Comparison of ENCODE assay signal across 11 mouse cellular contexts in the genomic region with DNA sequence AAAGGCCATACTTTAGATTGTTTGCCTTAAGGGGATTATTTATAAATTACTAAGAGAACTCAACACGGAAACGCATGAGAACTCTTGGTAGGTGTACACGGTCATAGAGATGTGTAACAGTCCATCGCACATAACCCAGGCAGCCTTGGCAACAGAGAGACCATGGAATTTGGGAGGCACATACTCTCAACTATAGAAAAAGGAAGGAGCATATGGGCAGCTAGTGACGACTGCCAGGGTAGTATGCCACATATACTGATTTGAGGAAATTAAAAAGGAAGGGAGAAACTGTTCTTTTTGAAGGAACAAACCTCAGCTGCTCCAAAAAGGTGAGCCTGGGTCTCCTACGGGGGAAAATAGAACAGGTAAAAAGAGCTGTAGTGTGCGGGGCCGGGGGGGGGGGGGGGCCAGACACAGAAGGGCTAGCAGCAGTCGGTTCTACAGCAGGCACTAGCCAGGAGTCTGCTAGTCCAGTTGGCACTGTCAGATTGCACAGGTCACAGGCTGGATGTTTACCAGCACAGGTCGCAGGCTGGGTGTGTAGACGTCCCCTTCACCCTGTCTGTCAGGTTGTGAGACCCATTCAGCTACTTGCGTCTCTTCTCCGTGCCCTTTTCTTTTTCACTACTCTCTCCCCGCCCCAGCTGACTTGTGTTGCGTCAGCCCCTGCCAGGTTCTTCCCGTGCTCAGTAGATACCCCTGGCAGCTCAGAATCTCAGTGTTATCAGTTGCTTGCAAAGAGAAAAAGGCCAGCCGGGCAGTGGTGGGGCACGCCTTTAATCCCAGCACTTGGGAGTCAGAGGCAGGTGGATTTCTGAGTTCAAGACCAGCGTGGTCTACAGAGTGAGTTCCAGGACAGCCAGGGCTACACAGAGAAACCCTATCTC. TPM values are rescaled to one million over a fixed set of nuclear protein-coding genes. Genes with fewer than 3 reads are reported as not detected.
DNase-seq lines count a peak whose midpoint lies in the region; ATAC-seq and TF ChIP-seq lines count a peak whose summit lies in the region.
"Had no signal": no experiment of that assay in that cellular context is flagged by ENCODE, and none has a peak within 500 bp of the region (broad histone marks: within the 10 kb centered on the region; RNA-seq: fewer than 3 reads in every experiment).

No protein-coding gene starts in this region.

- H3K4me2 ChIP-seq in forebrain, embryonic 13.5 days, result no peak overlapping the region
- no peak overlapping the region for H3K4me2 ChIP-seq in forebrain, embryonic 11.5 days (ENCODE audit: low read depth, low read length, severe bottlenecking)
- no peak overlapping the region for H3K4me2 ChIP-seq in kidney, postnatal 0 days (ENCODE audit: low read length)
- H3K4me2 ChIP-seq in forebrain, embryonic 16.5 days (ENCODE audit: low read length), result no peak overlapping the region
- H3K4me2 ChIP-seq: hindbrain, embryonic 14.5 days had no signal

- no peak for TF ChIP-seq CTCF in kidney, postnatal 0 days (IDR thresholded peaks at IDR 0.05; ENCODE audit: low read depth)

- no peaks in the 10 kb centered on the region for H3K27me3 ChIP-seq in forebrain, embryonic 13.5 days
- no peaks in the 10 kb centered on the region for H3K27me3 ChIP-seq in forebrain, embryonic 11.5 days (ENCODE audit: control insufficient read depth, insufficient read depth, low read length)
- no peaks in the 10 kb centered on the region for H3K27me3 ChIP-seq in kidney, postnatal 0 days (ENCODE audit: insufficient read depth, low read length)
- no peaks in the 10 kb centered on the region for H3K27me3 ChIP-seq in forebrain, embryonic 16.5 days (replicated peaks; ENCODE audit: control insufficient read depth, insufficient read depth, low read length)

- 64% methylated on average over 19 of the region's 19 CpGs for WGBS in forebrain, embryonic 13.5 days
- WGBS in forebrain, embryonic 11.5 days, result 68% methylated on average over 19 of the region's 19 CpGs
- 64% methylated on average over 18 of the region's 19 CpGs for WGBS in kidney, postnatal 0 days
- WGBS in forebrain, embryonic 16.5 days, result 51% methylated on average over 19 of the region's 19 CpGs

- peaks cover 4% of the 10 kb centered on the region for H3K36me3 ChIP-seq in forebrain, embryonic 13.5 days (ENCODE audit: poor library complexity, severe bottlenecking)
- H3K36me3 ChIP-seq in forebrain, embryonic 11.5 days (ENCODE audit: control insufficient read depth, insufficient read depth, low read length), result no peaks in the 10 kb centered on the region
- H3K36me3 ChIP-seq in kidney, postnatal 0 days (ENCODE audit: insufficient read depth, low read length), result no peaks in the 10 kb centered on the region
- H3K36me3 ChIP-seq in forebrain, embryonic 16.5 days (ENCODE audit: control insufficient read depth, insufficient read depth), result no peaks in the 10 kb centered on the region

- ATAC-seq in forebrain, embryonic 13.5 days, result 0 out of 2 replicates have a peak, but pooled peaks have one; percentile 22
- ATAC-seq in forebrain, embryonic 11.5 days (replicated peaks; ENCODE audit: low FRiP score), result no peak
- no peak for ATAC-seq in kidney, postnatal 0 days (replicated peaks; ENCODE audit: low FRiP score, low read depth)
- peak; percentile 27; the same call in 1 of the 2 replicates for ATAC-seq in forebrain, embryonic 16.5 days
- peak; percentile 48 for ATAC-seq in megakaryocyte, adult 5-6 weeks (ENCODE audit: poor library complexity, severe bottlenecking)

- no peak for DNase-seq in forebrain, embryonic 11.5 days (ENCODE audit: low spot score)
- no peak for DNase-seq in kidney, postnatal 0 days (ENCODE audit: low spot score)
- DNase-seq in kidney, adult 9 months, result no peak
- DNase-seq in adrenal gland, postnatal 36 days, result no peak
- DNase-seq in embryo, embryonic 10.5 days (ENCODE audit: low spot score), result no peak
- DNase-seq: lung, adult 18-20 months; retina, postnatal 1 day had no signal

- H3K27ac ChIP-seq in forebrain, embryonic 13.5 days, result no peak overlapping the region
- no peak overlapping the region for H3K27ac ChIP-seq in forebrain, embryonic 11.5 days (ENCODE audit: low read depth, low read length)
- peak overlapping the region; percentile 42; the same call in 1 of the 2 replicates for H3K27ac ChIP-seq in kidney, postnatal 0 days
- no peak overlapping the region for H3K27ac ChIP-seq in forebrain, embryonic 16.5 days (ENCODE audit: low read length)
- H3K27ac ChIP-seq: hindbrain, embryonic 14.5 days had no signal

- no peaks in the 10 kb centered on the region for H3K9me3 ChIP-seq in forebrain, embryonic 13.5 days (replicated peaks)
- H3K9me3 ChIP-seq in forebrain, embryonic 11.5 days (ENCODE audit: control insufficient read depth, low read length), result no peaks in the 10 kb centered on the region
- H3K9me3 ChIP-seq in kidney, postnatal 0 days (replicated peaks; ENCODE audit: low read length), result no peaks in the 10 kb centered on the region
- H3K9me3 ChIP-seq in forebrain, embryonic 16.5 days (ENCODE audit: control insufficient read depth, low read length), result no peaks in the 10 kb centered on the region

- H3K4me3 ChIP-seq in forebrain, embryonic 13.5 days, result no peak overlapping the region
- H3K4me3 ChIP-seq in forebrain, embryonic 11.5 days (ENCODE audit: low read depth, low read length), result no peak overlapping the region
- H3K4me3 ChIP-seq in kidney, postnatal 0 days (replicated peaks; ENCODE audit: low read depth, low read length), result no peak overlapping the region
- no peak overlapping the region for H3K4me3 ChIP-seq in forebrain, embryonic 16.5 days (replicated peaks; ENCODE audit: low read length)

- H3K9ac ChIP-seq in forebrain, embryonic 13.5 days, result no peak overlapping the region
- no peak overlapping the region for H3K9ac ChIP-seq in forebrain, embryonic 11.5 days (ENCODE audit: low read length)
- H3K9ac ChIP-seq in kidney, postnatal 0 days (ENCODE audit: low read depth, low read length), result no peak overlapping the region
- H3K9ac ChIP-seq in forebrain, embryonic 16.5 days (replicated peaks; ENCODE audit: low read depth, low read length), result no peak overlapping the region

- peaks cover 75% of the 10 kb centered on the region for H3K4me1 ChIP-seq in forebrain, embryonic 13.5 days
- peaks cover 16% of the 10 kb centered on the region for H3K4me1 ChIP-seq in forebrain, embryonic 11.5 days (replicated peaks; ENCODE audit: control insufficient read depth, insufficient read depth, low read length)
- peaks cover 51% of the 10 kb centered on the region for H3K4me1 ChIP-seq in kidney, postnatal 0 days (replicated peaks; ENCODE audit: insufficient read depth, low read length)
- H3K4me1 ChIP-seq in forebrain, embryonic 16.5 days (replicated peaks; ENCODE audit: control insufficient read depth, insufficient read depth, low read length), result peaks cover 56% of the 10 kb centered on the region

RNA-seq across cellular contexts. Expression of gene Reep3, which starts 8.8 kb away (rescaled TPM):
- polyA plus RNA-seq in forebrain, embryonic 13.5 days (2015; fragmentation: Nextera tagmentation; extraction: Ambion mirVana), result 42.2 and 43.0 TPM in 2 replicates
- 44.6 and 48.4 TPM in 2 replicates for polyA plus RNA-seq in forebrain, embryonic 11.5 days (2014; fragmentation: Nextera tagmentation; extraction: Ambion mirVana)
- polyA plus RNA-seq in kidney, postnatal 0 days (2015; fragmentation: Nextera tagmentation; extraction: Ambion mirVana), result 44.7 and 50.9 TPM in 2 replicates
- polyA plus RNA-seq in forebrain, embryonic 16.5 days (2015; fragmentation: Nextera tagmentation; extraction: Ambion mirVana), result 34.9 and 39.3 TPM in 2 replicates
- total RNA-seq in megakaryocyte, adult 5-6 weeks (2015), result 84.2 and 101 TPM in 2 replicates
- 46.7 and 59.2 TPM in 2 replicates for total RNA-seq in megakaryocyte, adult 5-6 weeks (2017)
- 10 to 100 TPM; 44.7 to 46.3 TPM for total RNA-seq in adrenal gland, postnatal 36 days (2021)

RNA-seq across cellular contexts. Expression of gene Jmjd1c, which starts 9.6 kb away (rescaled TPM):
- polyA plus RNA-seq in forebrain, embryonic 13.5 days (2015; fragmentation: Nextera tagmentation; extraction: Ambion mirVana), result 42.5 and 49.6 TPM in 2 replicates
- 53.1 and 55.7 TPM in 2 replicates for polyA plus RNA-seq in forebrain, embryonic 11.5 days (2014; fragmentation: Nextera tagmentation; extraction: Ambion mirVana)
- polyA plus RNA-seq in kidney, postnatal 0 days (2015; fragmentation: Nextera tagmentation; extraction: Ambion mirVana), result 35.2 and 40.8 TPM in 2 replicates
- polyA plus RNA-seq in forebrain, embryonic 16.5 days (2015; fragmentation: Nextera tagmentation; extraction: Ambion mirVana), result 51.8 and 55.2 TPM in 2 replicates
- total RNA-seq in megakaryocyte, adult 5-6 weeks (2015), result 96.1 and 96.7 TPM in 2 replicates
- total RNA-seq in megakaryocyte, adult 5-6 weeks (2017), result 69.0 and 91.8 TPM in 2 replicates
- total RNA-seq in adrenal gland, postnatal 36 days (2021), result 10 to 100 TPM; 52.9 to 57.7 TPM

Comparison
In these comparisons a context has a peak if more than half of its experiments do, and no peak if none do; other contexts are left out.
1. ATAC-seq: peak in forebrain, embryonic 13.5 days (single experiment), forebrain, embryonic 16.5 days (single experiment) and megakaryocyte, adult 5-6 weeks (single experiment); none in forebrain, embryonic 11.5 days (single experiment) and kidney, postnatal 0 days (single experiment).